Mouse (Mus musculus): ENCODE measurements around the gene Ddx24. TPM values are rescaled to one million over a fixed set of nuclear protein-coding genes. Genes with fewer than 3 reads are reported as not detected.

Ddx24 gene
- total RNA-seq (2023), result 100 to 1,000 TPM; 108 to 119 TPM

GRCm38 (mm10) chr12:103425729-103426470 is at the start of gene Ddx24:
Gene Ddx24 (minus strand): TSS chr12:103425830.

GRCm38 (mm10) chr12:103457140-103457539 is 31.5 kb upstream of the Ddx24 start, which contains the start of gene Ifi27l2b:
Gene Ifi27l2b (minus strand): TSS chr12:103457223.

GRCm38 (mm10) chr12:103443524-103443923 is 17.9 kb upstream of the Ddx24 start, which contains the start of gene Ifi27l2a:
Gene Ifi27l2a (minus strand): TSS chr12:103443680.

DNA sequence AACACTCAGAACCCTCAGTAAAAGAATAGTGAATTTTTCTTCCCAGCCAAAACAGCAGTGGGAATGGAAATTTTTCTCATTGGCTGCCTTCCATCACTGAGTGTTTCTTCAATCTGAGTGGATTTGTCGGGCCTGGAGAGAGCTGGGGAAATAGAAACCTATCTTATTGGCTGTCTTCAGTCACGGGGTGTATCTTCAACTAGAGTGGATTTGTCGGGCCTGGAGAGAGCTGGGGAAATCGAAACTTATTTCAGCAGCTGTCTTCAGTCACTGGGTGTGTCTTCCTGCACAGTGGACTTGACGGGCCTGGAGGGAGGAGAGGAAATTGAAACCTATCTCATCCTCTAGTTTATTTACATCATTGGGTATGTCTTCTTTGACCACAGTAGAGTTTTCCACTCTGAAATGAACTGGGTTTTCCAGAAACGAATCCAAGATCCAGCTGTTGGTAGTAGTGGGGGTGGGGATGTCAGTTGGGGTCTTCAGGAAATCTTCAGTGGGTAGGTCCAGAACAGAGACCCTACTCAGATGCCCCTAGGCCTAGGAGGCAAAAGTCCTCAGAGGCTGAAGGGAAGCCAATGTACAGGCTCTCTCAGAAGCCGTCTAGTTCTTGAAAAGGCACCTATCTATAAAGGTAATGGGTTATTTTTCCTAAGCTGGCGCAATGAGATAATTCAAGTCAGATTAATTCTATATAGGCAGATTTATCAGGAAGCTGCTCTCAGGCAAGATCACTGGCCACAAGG is 8.5 kb upstream of the Ddx24 start, which contains the start of gene Ifi27:
Ifi27 (plus strand) TSS at position 226 of the 746 bp plus-strand sequence.

GRCm38 (mm10) chr12:103407720-103408119 is 17.9 kb downstream of the Ddx24 start, which contains the start of gene 9330161L09Rik:
Gene 9330161L09Rik (minus strand): TSS chr12:103407820.

GRCm38 (mm10) chr12:103388505-103389347 is 36.9 kb downstream of the Ddx24 start, which contains the start of gene Otub2:
Gene Otub2 (plus strand): TSS chr12:103388682.

Other genes starting within 250 kb of the Ddx24 start
- gene Prima1, start 183.7 kb downstream of the Ddx24 start, total RNA-seq (2023), result not detected
- gene Fam181a, start 114.9 kb downstream of the Ddx24 start, total RNA-seq (2023), result not detected
- 10 to 100 TPM; 81.1 to 87.0 TPM for gene Asb2, start 69.8 kb downstream of the Ddx24 start, total RNA-seq (2023)
- 1 to 10 TPM; 3.7 to 5.1 TPM for gene Otub2, start 37.1 kb downstream of the Ddx24 start, total RNA-seq (2023)
- gene 9330161L09Rik, start 18.0 kb downstream of the Ddx24 start, total RNA-seq (2023), result 1 to 10 TPM; 5.4 to 7.4 TPM
- 10 to 100 TPM; 51.8 to 56.8 TPM for gene Ifi27, start 8.4 kb upstream of the Ddx24 start, total RNA-seq (2023)
- gene Ifi27l2a, start 17.9 kb upstream of the Ddx24 start, total RNA-seq (2023), result 100 to 1,000 TPM; 322 to 427 TPM
- not detected for gene Ifi27l2b, start 31.4 kb upstream of the Ddx24 start, total RNA-seq (2023)
- gene Ppp4r4, start 106.5 kb upstream of the Ddx24 start, total RNA-seq (2023), result not detected
- gene Serpina10, start 205.6 kb upstream of the Ddx24 start, total RNA-seq (2023), result not detected
- not detected for gene Serpina6, start 231.4 kb upstream of the Ddx24 start, total RNA-seq (2023)

Data from monocyte, adult 59 days (primary cell).